Mouse (Mus musculus) left cerebral cortex, adult 9 months (tissue): ENCODE measurements around the gene Tm2d3.

Experiments used
- DNase-seq, 2 experiments: peaks; one replicate each; pipeline ENCODE4 v3.0.0; 2022; ENCODE audit warnings: low spot score in 2 of 2

The Tm2d3 gene

GRCm38 (mm10) chr7:65690869-65691268, at the start of gene Tm2d3:
TSS of gene Tm2d3 (plus strand) at chr7:65691169.
- no peak for DNase-seq

GRCm38 (mm10) chr7:65642371-65643304, 48.3 kb upstream of the Tm2d3 start:
- DNase-seq = no peak

GRCm38 (mm10) chr7:65643861-65644421, 47.0 kb upstream of the Tm2d3 start:
- DNase-seq = no peak

GRCm38 (mm10) chr7:65644643-65645351, 46.2 kb upstream of the Tm2d3 start, which contains the start of gene Tarsl2:
TSS of gene Tarsl2 (plus strand) at chr7:65644898.
- DNase-seq = peak; percentile 85 to 96

- no peak for DNase-seq
These were observed 45.0 kb upstream of the Tm2d3 start for GRCm38 (mm10) chr7:65645996-65646395.

- no peak for DNase-seq
These were observed 40.3 kb upstream of the Tm2d3 start for GRCm38 (mm10) chr7:65650662-65651061.

- DNase-seq = no peak
These were observed 33.4 kb upstream of the Tm2d3 start for GRCm38 (mm10) chr7:65657490-65658120.

GRCm38 (mm10) chr7:65663225-65663790, 27.7 kb upstream of the Tm2d3 start:
- no peak for DNase-seq

GRCm38 (mm10) chr7:65663886-65664285, 27.1 kb upstream of the Tm2d3 start:
- peak in 1 of 2 experiments; percentile 28 for DNase-seq

GRCm38 (mm10) chr7:65667491-65667890, 23.5 kb upstream of the Tm2d3 start:
- DNase-seq = no peak

GRCm38 (mm10) chr7:65678050-65678449, 12.9 kb upstream of the Tm2d3 start:
- no peak for DNase-seq

- no peak for DNase-seq
These were observed 11.9 kb upstream of the Tm2d3 start for GRCm38 (mm10) chr7:65678900-65679595.

GRCm38 (mm10) chr7:65681166-65681565, 9.8 kb upstream of the Tm2d3 start:
- no peak for DNase-seq

- DNase-seq = no peak
These were observed 6.6 kb upstream of the Tm2d3 start for GRCm38 (mm10) chr7:65684256-65684835.

GRCm38 (mm10) chr7:65686664-65687063, 4.3 kb upstream of the Tm2d3 start:
- no peak for DNase-seq

- DNase-seq = no peak
These were observed 1.1 kb downstream of the Tm2d3 start for GRCm38 (mm10) chr7:65691929-65692605.

- DNase-seq = no peak
These were observed 1.9 kb downstream of the Tm2d3 start for GRCm38 (mm10) chr7:65692883-65693282.

- peak; percentile 52 to 83 for DNase-seq
These were observed 2.4 kb downstream of the Tm2d3 start for GRCm38 (mm10) chr7:65693301-65693821.

GRCm38 (mm10) chr7:65696450-65696849, 5.5 kb downstream of the Tm2d3 start:
- DNase-seq = no peak

GRCm38 (mm10) chr7:65702076-65702475, 11.1 kb downstream of the Tm2d3 start:
- DNase-seq = no peak
